Mouse (Mus musculus) natural killer cell, adult 2 months (primary cell): ENCODE measurements around the gene Pkp4.

Source experiments
- DNase-seq, 2 experiments: peaks; one replicate each; pipeline ENCODE4 v3.0.0; 2022; ENCODE audit warnings: low spot score in 2 of 2

The Pkp4 gene

GRCm38 (mm10) chr2:59184107-59185064, 23.7 kb downstream of the Pkp4 start:
- no peak for DNase-seq

- DNase-seq: no peak
Observed at GRCm38 (mm10) chr2:59186122-59186521, 25.5 kb downstream of the Pkp4 start.

GRCm38 (mm10) chr2:59186966-59187365, 26.3 kb downstream of the Pkp4 start:
- no peak for DNase-seq

GRCm38 (mm10) chr2:59188306-59188705, 27.7 kb downstream of the Pkp4 start:
- no peak for DNase-seq

GRCm38 (mm10) chr2:59189661-59190185, 29.1 kb downstream of the Pkp4 start:
- no peak for DNase-seq

- no peak for DNase-seq
Observed at GRCm38 (mm10) chr2:59190186-59190585, 29.5 kb downstream of the Pkp4 start.

GRCm38 (mm10) chr2:59191466-59191865, 30.8 kb downstream of the Pkp4 start:
- no peak for DNase-seq

GRCm38 (mm10) chr2:59193117-59193516, 32.5 kb downstream of the Pkp4 start:
- DNase-seq: no peak

- no peak for DNase-seq
Observed at GRCm38 (mm10) chr2:59197156-59197555, 36.5 kb downstream of the Pkp4 start.

GRCm38 (mm10) chr2:59199476-59199976, 38.9 kb downstream of the Pkp4 start:
- no peak for DNase-seq

GRCm38 (mm10) chr2:59200511-59200910, 39.9 kb downstream of the Pkp4 start:
- DNase-seq: no peak

GRCm38 (mm10) chr2:59202930-59203329, 42.3 kb downstream of the Pkp4 start:
- no peak for DNase-seq

- DNase-seq: no peak
Observed at GRCm38 (mm10) chr2:59203627-59204425, 43.2 kb downstream of the Pkp4 start.

GRCm38 (mm10) chr2:59205092-59205491, 44.4 kb downstream of the Pkp4 start:
- no peak for DNase-seq

GRCm38 (mm10) chr2:59206190-59206589, 45.5 kb downstream of the Pkp4 start:
- DNase-seq: no peak

GRCm38 (mm10) chr2:59207240-59207639, 46.6 kb downstream of the Pkp4 start:
- DNase-seq: no peak

GRCm38 (mm10) chr2:59207725-59208124, 47.1 kb downstream of the Pkp4 start:
- no peak for DNase-seq

GRCm38 (mm10) chr2:59208276-59208675, 47.6 kb downstream of the Pkp4 start:
- no peak for DNase-seq

- no peak for DNase-seq
Observed at GRCm38 (mm10) chr2:59211051-59211450, 50.4 kb downstream of the Pkp4 start.

- no peak for DNase-seq
Observed at GRCm38 (mm10) chr2:59212430-59212829, 51.8 kb downstream of the Pkp4 start.

- DNase-seq: no peak
Observed at GRCm38 (mm10) chr2:59212846-59213245, 52.2 kb downstream of the Pkp4 start.

- DNase-seq: no peak
Observed at GRCm38 (mm10) chr2:59217931-59218330, 57.3 kb downstream of the Pkp4 start.
